In genomic region chr13:97825801-97826576, GRCm38 (mm10) we compare ENCODE assay signal across 8 mouse cellular contexts.
A peak's percentile ranks its signal among the peaks of the same experiment; 100 is the strongest.
DNase-seq lines count a peak whose midpoint lies in the region; ATAC-seq lines count a peak whose summit lies in the region.
"Had no signal": no experiment of that assay in that cellular context is flagged by ENCODE, and none has a peak within 500 bp of the region (broad histone marks: within the 10 kb centered on the region; RNA-seq: fewer than 3 reads in every experiment).

No protein-coding gene starts in this region.

- peak overlapping the region; percentile 2 for H3K27ac ChIP-seq in embryonic facial prominence, embryonic 10.5 days (replicated peaks)
- H3K27ac ChIP-seq in hindbrain, embryonic 15.5 days (replicated peaks), result peak overlapping the region; percentile 66
- H3K27ac ChIP-seq in midbrain, embryonic 14.5 days (replicated peaks; ENCODE audit: low read depth, low read length), result peak overlapping the region; percentile 50

- peak; percentile 61 for ATAC-seq in hindbrain, embryonic 15.5 days (ENCODE audit: low FRiP score, low read depth)
- ATAC-seq in midbrain, embryonic 14.5 days (ENCODE audit: low FRiP score, low TSS enrichment), result peak; percentile 15; the same call in 1 of the 2 replicates

- H3K4me3 ChIP-seq in embryonic facial prominence, embryonic 10.5 days, result peak overlapping the region; percentile 26
- H3K4me3 ChIP-seq in hindbrain, embryonic 15.5 days, result no peak overlapping the region
- no peak overlapping the region for H3K4me3 ChIP-seq in midbrain, embryonic 14.5 days (replicated peaks; ENCODE audit: low read depth, low read length)

- no peaks in the 10 kb centered on the region for H3K9me3 ChIP-seq in embryonic facial prominence, embryonic 10.5 days
- no peaks in the 10 kb centered on the region for H3K9me3 ChIP-seq in hindbrain, embryonic 15.5 days
- H3K9me3 ChIP-seq in midbrain, embryonic 14.5 days (ENCODE audit: control insufficient read depth, low read length), result no peaks in the 10 kb centered on the region

- DNase-seq in embryo, embryonic 10.5 days (ENCODE audit: low spot score), result peak; percentile 48
- peak; percentile 53 for DNase-seq in embryonic facial prominence, embryonic 10.5 days (ENCODE audit: low spot score)
- DNase-seq in midbrain, embryonic 14.5 days, result peak; percentile 78
- DNase-seq in right cerebral cortex, postnatal 36 days (ENCODE audit: low spot score in 2 of 2), result no peak
- DNase-seq in left cerebral cortex, postnatal 25 days (ENCODE audit: low spot score in 2 of 2), result no peak
- no peak for DNase-seq in layer of hippocampus, adult 8-10 months (ENCODE audit: low spot score in 2 of 2)
- DNase-seq: spleen, adult 18-20 months had no signal

- no peaks in the 10 kb centered on the region for H3K36me3 ChIP-seq in embryonic facial prominence, embryonic 10.5 days (replicated peaks)
- H3K36me3 ChIP-seq in hindbrain, embryonic 15.5 days, result no peaks in the 10 kb centered on the region
- no peaks in the 10 kb centered on the region for H3K36me3 ChIP-seq in midbrain, embryonic 14.5 days (ENCODE audit: control insufficient read depth, insufficient read depth, low read length)

- no peak overlapping the region for H3K9ac ChIP-seq in hindbrain, embryonic 15.5 days
- H3K9ac ChIP-seq in midbrain, embryonic 14.5 days (replicated peaks; ENCODE audit: low read length), result no peak overlapping the region

- WGBS in embryonic facial prominence, embryonic 10.5 days, result 34% methylated on average over 22 of the region's 22 CpGs
- 30% methylated on average over 22 of the region's 22 CpGs for WGBS in hindbrain, embryonic 15.5 days
- WGBS in midbrain, embryonic 14.5 days, result 26% methylated on average over 22 of the region's 22 CpGs

- intact Hi-C loops in left cerebral cortex, postnatal 25 days (cut with DNase I), result no loop called here

- H3K4me2 ChIP-seq in hindbrain, embryonic 15.5 days, result peak overlapping the region; percentile 56; the same call in 1 of the 2 replicates
- H3K4me2 ChIP-seq in midbrain, embryonic 14.5 days (ENCODE audit: low read length), result peak overlapping the region; percentile 13

- H3K27me3 ChIP-seq in embryonic facial prominence, embryonic 10.5 days (replicated peaks; ENCODE audit: low read depth, poor library complexity, severe bottlenecking), result peaks cover 13% of the 10 kb centered on the region; the same call in 1 of the 2 replicates
- no peaks in the 10 kb centered on the region for H3K27me3 ChIP-seq in hindbrain, embryonic 15.5 days
- no peaks in the 10 kb centered on the region for H3K27me3 ChIP-seq in midbrain, embryonic 14.5 days (ENCODE audit: control insufficient read depth, insufficient read depth, low read length)

- peaks cover 35% of the 10 kb centered on the region for H3K4me1 ChIP-seq in embryonic facial prominence, embryonic 10.5 days
- H3K4me1 ChIP-seq in hindbrain, embryonic 15.5 days (replicated peaks), result peaks cover 33% of the 10 kb centered on the region
- peaks cover 32% of the 10 kb centered on the region for H3K4me1 ChIP-seq in midbrain, embryonic 14.5 days (ENCODE audit: control insufficient read depth, insufficient read depth, low read length)

Comparison
In these comparisons a context has a peak if more than half of its experiments do, and no peak if none do; other contexts are left out.
1. DNase-seq: peak in embryo, embryonic 10.5 days (single experiment), embryonic facial prominence, embryonic 10.5 days (single experiment) and midbrain, embryonic 14.5 days (single experiment); none in right cerebral cortex, postnatal 36 days (0 of 2), left cerebral cortex, postnatal 25 days (0 of 2) and layer of hippocampus, adult 8-10 months (0 of 2).
2. H3K27ac ChIP-seq: peak in every context shown above with its lines; median percentile 66 in hindbrain, embryonic 15.5 days; 50 in midbrain, embryonic 14.5 days; 2 in embryonic facial prominence, embryonic 10.5 days.